Mouse (Mus musculus) retina, embryonic 14.5 days (tissue): ENCODE measurements around the gene Acta1.

Experiments used
- DNase-seq: peaks from one replicate; pipeline ENCODE4 v3.0.0-alpha.2; 2015; ENCODE audit warnings: low spot score

Acta1 gene

GRCm38 (mm10) chr8:123894502-123895097 is at the start of gene Acta1:
Gene Acta1, minus strand, starts transcription at chr8:123894751.
- no peak for DNase-seq

GRCm38 (mm10) chr8:123929026-123929425 is 34.5 kb upstream of the Acta1 start:
- DNase-seq, result no peak

GRCm38 (mm10) chr8:123925671-123926070 is 31.1 kb upstream of the Acta1 start:
- DNase-seq, result no peak

GRCm38 (mm10) chr8:123924719-123925118 is 30.2 kb upstream of the Acta1 start:
- peak; percentile 93 for DNase-seq

GRCm38 (mm10) chr8:123914635-123915034 is 20.1 kb upstream of the Acta1 start:
- no peak for DNase-seq

GRCm38 (mm10) chr8:123912265-123912664 is 17.7 kb upstream of the Acta1 start:
- no peak for DNase-seq

GRCm38 (mm10) chr8:123907604-123908003 is 13.1 kb upstream of the Acta1 start:
- no peak for DNase-seq

GRCm38 (mm10) chr8:123902653-123903052 is 8.1 kb upstream of the Acta1 start:
- no peak for DNase-seq

GRCm38 (mm10) chr8:123899366-123899765 is 4.8 kb upstream of the Acta1 start:
- DNase-seq, result no peak

GRCm38 (mm10) chr8:123898576-123898975 is 4.0 kb upstream of the Acta1 start:
- no peak for DNase-seq

- no peak for DNase-seq
Observed at GRCm38 (mm10) chr8:123896774-123897173, 2.2 kb upstream of the Acta1 start.

GRCm38 (mm10) chr8:123896366-123896761 is 1.8 kb upstream of the Acta1 start:
- no peak for DNase-seq

- DNase-seq, result no peak
Observed at GRCm38 (mm10) chr8:123895680-123896365, 1.3 kb upstream of the Acta1 start.

GRCm38 (mm10) chr8:123895230-123895629 is 679 bp upstream of the Acta1 start:
- no peak for DNase-seq

GRCm38 (mm10) chr8:123893413-123893812 is 1.1 kb downstream of the Acta1 start:
- no peak for DNase-seq

GRCm38 (mm10) chr8:123892586-123893155 is 1.9 kb downstream of the Acta1 start:
- peak; percentile 34 for DNase-seq

- DNase-seq, result peak; percentile 34
Observed at GRCm38 (mm10) chr8:123891883-123892585, 2.5 kb downstream of the Acta1 start.

- DNase-seq, result peak; percentile 69
Observed at GRCm38 (mm10) chr8:123891271-123891670, 3.3 kb downstream of the Acta1 start.

- DNase-seq, result no peak
Observed at GRCm38 (mm10) chr8:123889797-123890196, 4.8 kb downstream of the Acta1 start.

GRCm38 (mm10) chr8:123887956-123888355 is 6.6 kb downstream of the Acta1 start:
- DNase-seq, result no peak

- DNase-seq, result no peak
Observed at GRCm38 (mm10) chr8:123887163-123887562, 7.4 kb downstream of the Acta1 start.

- DNase-seq, result peak; percentile 65
Observed at GRCm38 (mm10) chr8:123884721-123885565, 9.6 kb downstream of the Acta1 start.
